Mouse (Mus musculus) lung, postnatal 4 days (tissue): ENCODE measurements at regions not wholly inside any gene's neighbourhood (a gene's known extent, or its start where the extent isn't known, plus 50 kb on each side); places are given as distances from the start of the nearest gene placed in this dataset.
A peak's percentile ranks its signal among the peaks of the same experiment; 100 is the strongest.

Experiments
- DNase-seq, 2 experiments: peaks; one replicate each; pipeline ENCODE4 v3.0.0; 2021

DNA sequence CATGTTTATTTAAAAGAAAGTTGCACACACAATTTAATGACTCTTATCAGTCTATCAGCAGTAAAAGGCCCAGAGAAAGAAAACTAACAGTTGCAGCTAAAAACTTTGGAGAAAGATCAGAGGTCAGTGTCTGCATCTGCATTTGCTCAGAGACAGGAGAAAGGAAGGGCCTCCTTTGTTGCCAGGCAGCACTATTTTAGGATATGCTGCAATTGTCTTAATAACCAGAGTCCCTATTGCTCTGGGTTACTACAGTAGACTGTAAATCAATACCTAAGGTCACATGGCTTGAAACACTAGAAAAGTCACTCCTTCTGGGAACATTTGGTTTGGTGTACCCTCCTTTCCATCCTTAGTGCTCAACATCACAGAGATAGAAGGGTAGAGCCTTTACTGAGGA is 175.7 kb downstream of the Hdgfl1 start:
- no peak for DNase-seq

DNA sequence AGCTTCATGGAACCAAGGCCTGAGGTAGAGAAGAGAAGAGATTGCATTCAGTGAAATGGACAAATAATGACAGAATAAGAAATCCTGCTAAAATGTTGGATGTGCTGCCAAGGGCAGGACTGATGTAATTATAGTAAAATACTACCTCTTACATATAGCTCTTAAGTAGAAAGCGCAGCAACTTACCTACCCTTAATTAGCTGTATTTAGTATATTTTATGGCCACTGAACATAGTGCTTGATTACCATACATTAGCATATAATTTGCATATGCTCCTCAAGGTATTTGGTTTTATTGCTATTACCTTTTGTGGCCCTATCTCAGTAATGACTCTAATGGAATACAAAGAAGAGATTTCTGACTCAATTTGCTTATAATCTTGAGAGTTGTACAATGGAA is 176.2 kb downstream of the Hdgfl1 start:
- DNase-seq: no peak

DNA sequence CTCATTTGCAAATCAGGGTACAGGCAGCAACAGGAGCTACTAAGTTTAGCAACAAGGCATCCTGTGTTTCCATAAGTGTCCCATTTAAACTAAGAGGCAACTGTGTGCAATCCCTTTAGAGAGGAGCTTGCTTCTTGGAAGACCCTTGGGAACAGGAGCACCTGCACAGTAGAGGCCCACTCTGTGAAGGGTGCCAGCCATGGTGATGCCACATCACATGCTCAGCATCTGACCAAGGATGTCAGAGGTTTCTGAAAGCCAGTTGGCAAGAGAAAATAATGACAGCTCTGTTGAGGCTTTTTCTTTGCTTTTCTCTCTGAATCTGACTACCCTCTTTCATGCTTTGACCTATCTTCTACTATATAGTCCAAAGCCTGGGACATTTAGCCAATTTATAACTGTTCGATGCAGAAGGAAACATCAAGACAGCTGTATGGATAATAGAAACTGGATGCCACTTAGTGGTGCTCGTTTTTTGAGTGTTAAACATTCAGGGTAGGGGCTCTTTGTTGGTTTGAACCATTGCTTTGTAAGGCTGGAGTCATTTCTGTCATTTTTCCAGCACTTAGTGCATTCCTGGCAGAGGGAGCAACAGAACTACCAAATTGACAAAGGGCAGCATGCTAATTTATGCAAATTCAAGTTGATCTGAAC is 193.9 kb downstream of the Hdgfl1 start:
- no peak for DNase-seq

DNA sequence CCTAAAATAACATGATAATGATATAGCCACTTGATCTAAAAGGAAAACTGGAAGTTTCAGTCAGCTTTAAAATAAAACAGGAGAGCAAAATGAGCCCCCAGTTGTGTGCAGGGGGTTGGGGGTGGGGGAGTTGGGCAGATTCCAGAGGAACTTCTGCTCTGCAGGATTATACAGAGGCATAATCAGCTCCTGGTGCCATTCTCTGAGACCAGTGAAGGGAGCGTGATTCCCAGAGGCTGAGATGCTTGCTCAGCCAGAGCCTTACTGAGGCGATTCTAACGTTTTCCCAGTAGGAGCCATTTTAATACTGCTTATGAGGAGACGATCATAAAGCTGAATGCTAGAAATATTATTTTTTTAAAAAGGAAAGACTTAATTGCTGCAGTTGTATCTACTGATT is 200.5 kb downstream of the Hdgfl1 start:
- no peak for DNase-seq

DNA sequence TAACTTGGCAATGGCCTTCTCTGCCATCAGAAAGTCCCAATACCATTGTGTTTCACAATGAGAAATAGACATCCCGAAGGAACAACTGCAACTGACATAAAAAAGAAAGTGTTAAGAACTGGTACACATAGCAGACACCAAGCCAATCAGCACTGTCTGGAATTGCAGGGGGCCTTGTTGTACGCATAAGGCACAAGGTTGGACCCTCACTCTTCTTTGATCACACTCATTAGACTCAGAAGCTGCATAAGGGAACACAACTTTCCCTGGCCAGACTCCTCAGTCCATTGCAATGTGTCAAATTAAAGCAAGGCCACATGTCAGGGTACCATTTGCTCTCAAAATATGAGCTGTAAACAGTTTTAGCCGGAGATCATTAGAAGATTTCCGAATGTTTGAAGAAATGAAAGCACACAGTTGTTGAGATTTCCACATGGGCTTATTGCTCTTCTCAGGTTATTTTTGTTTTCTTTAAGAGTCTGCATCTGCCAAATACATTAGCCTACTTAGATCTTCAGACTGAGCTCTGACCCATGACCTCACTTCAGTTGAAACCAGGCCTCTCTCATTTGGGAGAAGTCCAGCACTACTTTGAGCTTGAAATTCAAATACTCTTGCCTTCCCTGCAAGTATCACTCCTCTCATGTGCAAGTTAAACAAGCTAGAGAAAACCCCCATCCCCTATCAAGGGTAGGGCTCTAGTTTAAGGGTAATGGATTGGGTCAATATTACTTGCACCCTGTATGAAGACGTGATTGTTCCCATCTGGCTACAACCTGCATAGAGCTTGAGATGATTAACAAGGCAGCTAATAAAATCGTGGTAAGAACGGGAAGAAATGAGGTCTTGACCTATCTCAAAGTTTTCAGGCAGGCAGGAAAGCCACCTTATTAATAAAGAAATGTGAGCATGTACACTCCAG is 204.8 kb downstream of the Hdgfl1 start:
- DNase-seq: no peak

DNA sequence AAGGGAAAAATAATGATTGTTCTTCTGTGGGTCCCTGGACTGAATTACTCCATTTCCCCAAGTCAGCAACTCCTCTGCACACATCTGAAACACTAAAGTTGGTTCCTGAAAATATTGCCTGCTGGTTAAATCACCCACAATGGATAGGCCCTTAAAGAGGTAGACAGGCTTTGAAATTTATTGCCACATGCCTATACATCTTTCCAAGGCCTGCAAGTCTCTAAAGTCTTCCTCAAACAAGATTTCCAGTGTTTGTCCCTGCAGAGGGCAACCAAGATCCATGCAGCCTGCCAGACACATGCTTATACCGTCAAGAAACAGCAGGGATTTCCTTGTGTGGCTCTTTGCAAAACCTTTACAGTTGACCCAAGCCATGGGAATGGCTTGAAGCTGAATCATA is 211.6 kb downstream of the Hdgfl1 start:
- DNase-seq: peak in 1 of 2 experiments; percentile 12

DNA sequence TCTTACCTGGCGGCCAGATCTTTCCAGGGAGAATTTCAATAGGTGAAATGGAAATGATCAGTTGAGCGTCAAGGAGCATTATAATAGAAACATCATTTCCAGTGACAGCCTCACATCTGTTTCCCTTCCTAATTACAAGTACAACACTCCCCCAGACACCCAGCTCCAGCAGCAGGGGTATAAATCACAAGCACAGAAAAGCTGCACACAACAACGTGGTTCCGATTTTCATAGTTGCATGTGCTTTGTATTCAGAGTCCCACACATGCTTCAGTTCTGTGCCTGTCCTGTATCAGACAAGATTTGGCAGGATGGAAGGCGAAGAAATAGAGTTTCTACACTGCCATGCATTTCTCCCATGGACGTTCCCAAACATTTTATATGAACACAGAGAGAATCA is 215.7 kb downstream of the Hdgfl1 start:
- DNase-seq: no peak

DNA sequence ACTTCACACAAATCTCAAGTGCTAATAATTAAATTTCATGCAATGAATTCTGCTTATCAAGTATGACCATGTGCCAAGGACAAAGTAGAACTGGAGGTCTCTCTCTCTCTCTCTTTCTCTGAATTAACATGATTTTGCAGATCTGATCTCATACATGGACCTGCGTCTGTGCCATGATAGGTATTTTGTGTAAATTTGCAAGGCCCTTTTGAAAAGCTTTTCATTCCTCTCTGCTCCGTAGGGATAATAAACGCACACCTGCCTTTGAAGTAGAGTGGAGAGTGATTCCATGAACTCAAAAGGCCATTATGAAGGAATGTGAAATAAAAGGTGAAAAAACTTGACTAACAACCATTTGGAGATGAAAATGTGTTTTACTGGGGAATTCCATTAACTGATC is 217.8 kb downstream of the Hdgfl1 start:
- no peak for DNase-seq

DNA sequence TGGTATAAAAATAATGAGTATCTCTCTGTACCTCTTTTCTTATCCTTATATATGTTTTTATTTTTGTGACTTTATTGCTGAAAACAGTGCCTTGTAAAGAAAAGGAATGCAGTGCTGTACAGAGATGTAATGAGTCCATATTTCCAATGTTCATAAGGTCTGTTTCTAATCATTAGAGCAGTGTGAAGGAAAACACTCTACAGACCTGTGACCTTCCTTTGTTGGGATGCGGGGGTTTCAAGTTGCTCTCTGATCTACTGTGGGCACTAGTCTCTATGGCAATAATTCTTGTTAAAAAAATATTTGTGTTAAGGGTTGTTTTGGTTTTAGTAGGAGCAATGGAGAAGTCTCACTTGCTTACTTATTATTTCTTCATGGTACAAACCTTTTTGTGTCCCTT is 231.0 kb downstream of the Hdgfl1 start:
- DNase-seq: no peak

DNA sequence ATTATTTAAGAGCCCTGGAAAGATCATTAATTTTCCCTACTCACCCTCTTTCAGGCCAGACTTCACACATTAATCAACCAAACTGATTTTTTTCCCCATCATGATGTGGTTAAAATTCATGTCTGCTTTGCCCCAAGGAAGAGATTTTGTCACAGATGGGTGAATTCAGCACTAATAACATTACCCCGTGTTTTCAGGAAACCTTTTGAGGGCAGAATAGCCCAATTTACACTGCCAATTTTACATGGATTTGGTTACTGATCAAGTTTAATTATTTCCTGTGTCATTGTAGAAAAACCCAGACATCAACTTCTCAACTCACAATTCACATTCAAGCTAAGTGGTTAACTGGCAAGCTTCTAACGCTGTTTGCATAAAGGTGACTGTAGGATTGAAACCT is 233.4 kb downstream of the Hdgfl1 start:
- DNase-seq: no peak

DNA sequence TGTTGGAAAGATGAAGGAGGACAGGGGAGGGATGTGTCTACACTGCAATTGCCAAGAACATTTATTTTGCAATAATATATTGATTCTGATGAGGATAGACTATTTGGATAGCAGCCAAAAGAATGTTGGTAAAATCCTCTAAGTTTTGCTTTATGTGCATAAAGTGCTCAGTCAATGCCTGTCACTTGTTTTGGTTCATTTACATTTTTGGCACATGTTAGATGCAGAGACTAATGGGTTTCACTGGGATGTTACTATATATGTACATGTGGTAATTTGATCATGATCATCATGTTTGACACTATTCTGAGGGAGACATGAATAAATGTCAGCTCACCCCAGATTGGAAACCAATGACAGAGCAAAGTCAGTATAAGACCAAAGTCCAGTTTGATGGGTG is 237.2 kb downstream of the Hdgfl1 start:
- DNase-seq: no peak

DNA sequence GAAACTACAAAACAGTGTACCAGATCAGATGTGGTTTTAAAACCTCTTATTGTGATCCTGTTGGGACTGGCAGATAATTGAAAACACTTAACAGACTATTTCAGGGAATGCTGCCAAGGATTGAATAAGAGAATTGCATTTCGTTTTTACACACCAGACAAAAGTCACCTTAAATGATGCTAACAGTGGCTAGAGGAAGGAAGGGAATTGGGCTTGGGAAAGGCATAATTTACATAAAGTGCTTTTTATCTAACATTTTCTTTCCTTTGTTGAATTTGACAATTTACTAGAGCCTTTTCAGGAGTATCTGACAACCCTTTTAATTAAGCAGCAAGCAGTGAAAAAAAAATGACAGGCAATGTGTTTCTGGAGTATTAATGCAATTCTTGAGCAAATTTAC is 250.9 kb downstream of the Hdgfl1 start:
- DNase-seq: no peak

DNA sequence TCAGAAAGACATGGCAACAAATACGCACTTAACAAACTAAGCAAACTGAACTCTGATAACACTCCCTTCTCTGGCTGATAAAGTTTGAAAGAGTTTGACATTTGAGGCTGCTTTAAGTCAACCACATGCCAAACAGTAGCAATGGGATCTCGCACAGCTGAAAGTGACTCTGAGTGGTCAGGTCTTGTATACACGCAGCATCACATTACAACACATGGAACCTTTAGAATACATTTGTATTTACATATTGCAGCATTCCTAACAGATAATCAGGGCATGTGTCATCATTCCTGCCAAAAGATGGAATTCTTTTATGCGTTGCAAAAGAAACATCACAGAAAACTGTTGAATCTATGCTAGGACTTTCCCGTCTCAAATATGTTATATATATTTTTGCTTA is 251.5 kb downstream of the Hdgfl1 start:
- DNase-seq: no peak

DNA sequence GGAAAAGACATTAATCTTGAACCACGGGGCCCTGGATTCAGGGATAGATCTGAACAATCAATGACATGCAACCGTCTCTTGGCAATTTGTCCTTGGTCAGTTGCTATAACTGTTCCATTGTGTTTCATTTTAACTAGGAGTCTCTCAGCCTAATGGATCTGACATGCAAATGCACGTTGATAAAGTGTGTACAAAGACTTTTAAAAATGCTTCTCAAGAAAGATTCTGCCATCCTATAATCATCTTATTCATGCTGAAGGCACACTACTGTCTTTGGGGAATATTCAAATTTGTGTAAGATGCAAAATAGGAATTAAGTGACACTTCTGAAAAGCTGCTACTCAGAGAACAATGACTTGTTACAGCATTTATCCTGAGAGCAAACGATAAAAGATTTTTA is 252.3 kb downstream of the Hdgfl1 start:
- DNase-seq: no peak

DNA sequence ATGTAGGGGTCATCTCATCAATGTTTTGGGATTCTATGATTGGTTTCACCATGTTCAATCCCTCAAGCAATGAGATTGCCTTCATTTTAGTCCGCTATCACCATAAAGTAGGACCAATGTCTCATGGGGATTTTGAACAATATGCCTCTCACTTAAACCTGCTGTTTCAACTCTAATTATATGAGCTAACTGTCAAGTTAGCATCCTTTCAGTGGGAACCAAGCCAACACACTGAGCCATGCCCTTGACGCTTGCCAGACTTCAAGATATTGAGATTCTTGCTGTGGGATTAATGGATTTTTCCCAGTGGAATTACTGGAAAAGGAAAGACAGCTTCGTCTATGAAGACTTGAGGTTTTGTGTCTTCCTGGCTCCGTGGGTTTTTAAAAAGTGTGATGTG is 259.5 kb downstream of the Hdgfl1 start:
- no peak for DNase-seq

DNA sequence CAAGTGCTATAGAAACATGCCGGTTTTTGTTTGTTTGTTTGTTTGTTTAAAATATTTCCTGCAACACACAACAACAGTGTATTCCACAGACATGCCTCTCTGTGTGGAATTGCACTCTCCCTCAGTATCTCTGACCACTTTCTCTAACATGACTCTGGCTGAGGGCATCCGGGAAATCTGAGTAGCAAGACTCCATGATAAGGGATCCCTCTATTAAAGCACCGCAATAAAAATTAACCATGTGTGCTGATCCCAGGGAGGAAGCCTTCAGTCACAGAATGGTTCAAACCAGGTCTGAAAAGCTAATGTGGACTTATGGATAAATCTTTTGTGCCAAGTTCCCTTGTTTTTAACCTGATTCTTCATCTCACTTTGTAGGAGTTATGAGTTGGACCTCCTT is 260.1 kb downstream of the Hdgfl1 start:
- DNase-seq: no peak

DNA sequence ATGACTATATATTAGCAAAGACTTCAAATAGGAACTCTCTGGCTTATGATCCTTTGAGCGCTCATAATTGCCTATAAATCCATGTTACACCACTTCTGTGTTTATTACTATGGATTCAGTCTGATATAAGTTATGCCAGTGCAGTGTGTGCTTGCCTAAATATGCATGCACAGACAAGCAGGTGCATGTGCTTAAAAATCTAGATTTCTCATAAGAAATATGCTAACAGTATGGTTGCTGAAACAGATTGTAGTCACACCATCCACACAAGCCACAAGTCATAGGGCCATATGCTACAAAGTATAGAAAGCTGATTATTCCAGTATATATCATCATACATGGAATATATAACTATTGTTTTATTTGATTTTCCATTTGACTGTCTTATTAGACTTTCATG is 266.2 kb downstream of the Hdgfl1 start:
- DNase-seq: no peak

DNA sequence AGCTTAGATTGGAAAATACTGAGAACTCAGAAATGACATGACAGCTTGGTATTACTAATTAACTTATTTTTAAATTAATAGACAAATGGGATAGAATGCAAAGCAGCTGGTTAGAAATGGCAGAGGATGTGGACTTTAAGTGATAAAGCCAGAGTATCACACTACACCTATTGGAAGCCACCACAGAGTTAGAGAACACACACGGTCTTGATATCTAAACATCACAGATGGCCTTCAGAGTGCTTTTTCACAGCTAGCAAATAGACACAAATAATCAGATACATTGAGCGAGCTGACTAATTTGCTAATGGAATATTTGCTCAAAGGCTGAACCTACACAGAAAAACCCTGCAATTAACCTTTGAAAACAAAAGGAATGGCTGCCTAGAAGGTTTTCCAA is 272.9 kb downstream of the Hdgfl1 start:
- DNase-seq: no peak

DNA sequence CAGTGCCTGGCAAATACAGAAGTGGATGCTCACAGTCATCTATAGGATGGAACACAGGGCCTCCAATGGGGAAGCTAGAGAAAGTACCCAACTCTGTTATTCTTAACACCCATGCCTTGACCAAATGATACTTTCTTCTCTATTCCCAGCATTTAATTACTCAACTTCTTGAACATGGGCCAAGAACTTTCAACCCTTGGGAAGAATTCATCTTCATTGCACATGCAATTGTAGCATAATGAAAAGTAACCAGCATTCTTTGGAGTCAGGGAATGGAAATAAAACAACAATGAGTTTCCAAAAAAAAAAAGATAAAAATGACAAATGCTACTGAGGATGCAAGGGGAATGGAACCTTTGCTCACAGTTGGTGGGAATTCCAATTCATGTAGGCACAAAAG is 274.1 kb downstream of the Hdgfl1 start:
- no peak for DNase-seq

DNA sequence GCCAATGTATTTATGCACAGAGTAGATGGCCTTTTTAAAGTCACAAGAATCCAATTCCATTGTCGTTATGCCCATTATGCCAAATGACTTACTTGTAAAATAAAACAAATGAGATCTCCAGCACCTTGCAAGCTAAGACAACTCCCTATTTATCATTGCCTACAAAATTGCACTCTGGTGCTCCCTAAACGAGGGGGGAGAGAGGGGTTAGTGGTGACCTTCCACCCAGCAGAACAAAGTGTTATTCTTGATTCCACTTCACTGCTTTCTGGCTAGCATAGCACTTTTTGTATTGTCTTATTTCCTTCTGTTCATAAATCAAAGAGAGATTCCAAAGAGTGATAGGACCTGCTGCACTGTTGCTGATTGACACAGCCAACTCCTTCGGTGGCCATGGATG is 300.6 kb downstream of the Hdgfl1 start:
- no peak for DNase-seq

DNA sequence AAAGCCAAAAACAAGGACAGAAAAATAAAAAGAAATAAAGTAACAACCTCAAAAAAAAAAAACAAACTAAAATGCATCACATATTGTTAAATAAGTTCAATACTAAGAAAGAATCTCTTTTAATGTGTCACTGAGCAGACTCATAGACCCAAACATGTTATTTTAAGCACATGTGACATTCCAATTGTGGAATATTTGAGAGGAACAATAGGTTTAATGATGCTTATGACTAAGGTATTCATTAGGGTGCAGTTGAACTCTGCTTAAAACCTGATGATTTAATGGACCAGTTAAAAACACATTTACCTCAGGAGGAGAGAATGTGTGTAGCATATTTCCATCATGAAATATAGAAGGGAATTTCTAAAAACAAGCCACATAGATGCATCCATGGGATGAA is 302.4 kb downstream of the Hdgfl1 start:
- DNase-seq: no peak

DNA sequence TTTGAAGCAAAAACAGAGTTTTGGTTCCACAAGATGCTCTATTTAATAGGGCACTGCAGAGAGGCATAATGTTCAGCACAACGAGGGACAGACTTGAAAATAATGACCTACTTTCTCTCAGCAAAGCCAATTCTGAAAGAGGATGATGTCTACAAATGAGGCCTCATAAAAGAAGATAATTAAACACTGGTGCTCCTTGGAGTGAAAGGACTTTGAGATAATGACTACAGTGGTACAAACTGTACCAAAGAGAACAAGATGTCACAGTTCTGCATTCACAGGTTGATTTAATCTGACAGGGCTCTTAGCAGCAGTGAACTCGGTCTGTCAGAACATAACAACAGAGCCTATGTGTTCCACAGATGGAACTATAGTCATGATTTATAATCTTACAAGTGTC is 305.4 kb downstream of the Hdgfl1 start:
- no peak for DNase-seq

DNA sequence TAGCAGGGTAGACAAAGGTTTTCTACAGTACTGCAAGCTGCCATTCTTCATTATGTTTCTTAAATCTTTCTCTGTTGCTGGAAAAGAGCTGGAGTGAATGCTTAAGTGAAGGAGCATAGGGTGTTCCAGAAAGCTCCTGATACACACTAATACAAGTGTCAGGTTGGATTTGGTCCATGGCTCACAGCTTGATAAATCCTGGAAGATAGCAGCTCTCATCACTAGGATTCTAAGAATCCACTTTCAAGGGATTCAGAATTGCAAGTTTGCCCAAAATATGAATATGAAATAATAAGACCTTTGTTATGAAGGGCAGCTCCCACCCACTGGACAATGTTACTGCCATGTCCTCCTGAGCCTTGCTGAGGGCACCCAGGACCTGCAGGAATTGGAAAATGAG is 305.9 kb downstream of the Hdgfl1 start:
- DNase-seq: no peak

DNA sequence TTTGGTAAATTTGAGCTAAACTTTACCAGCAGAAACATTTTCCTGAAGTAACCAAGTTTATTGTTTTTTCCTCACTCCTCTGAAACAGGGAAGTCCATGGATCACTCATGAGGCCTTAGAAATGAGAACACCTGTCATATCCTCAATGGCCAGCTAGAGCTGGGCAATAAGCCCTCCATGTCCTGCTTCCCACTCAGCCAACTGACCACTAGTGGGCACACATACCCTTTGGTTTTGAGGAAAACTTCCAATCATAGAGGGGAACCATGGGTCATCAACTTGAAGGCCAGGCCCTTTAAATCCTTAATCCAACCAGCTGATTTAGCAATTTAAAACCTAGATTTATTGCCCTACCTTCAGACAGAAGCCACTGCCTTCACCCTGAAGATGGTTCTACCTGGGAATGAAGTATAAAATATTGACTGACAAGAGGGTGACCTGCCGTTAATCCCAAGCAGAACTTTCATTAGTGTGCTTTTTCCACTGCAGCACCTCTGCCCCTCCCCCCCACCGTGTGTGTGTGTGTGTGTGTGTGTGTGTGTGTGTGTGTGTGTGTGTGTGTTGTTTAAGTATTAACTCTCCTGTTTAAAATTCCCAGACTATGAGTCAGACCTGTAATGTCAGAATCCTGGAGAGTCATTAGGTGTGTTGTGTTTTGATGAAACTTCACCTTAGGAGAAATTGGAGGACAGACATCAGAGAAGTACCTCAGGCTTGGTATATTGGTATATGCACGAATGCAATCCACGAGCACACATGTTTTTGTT is 312.3 kb downstream of the Hdgfl1 start:
- no peak for DNase-seq
